Mouse (Mus musculus) erythroid progenitor cell, adult 5-6 weeks (primary cell): ENCODE data around the gene Tubb5. TPM values are rescaled to one million over a fixed set of nuclear protein-coding genes. Genes with fewer than 3 reads are reported as not detected.
A peak's percentile ranks its signal among the peaks of the same experiment; 100 is the strongest.
"Not testable (repeated sequence)": the region's sequence is repeated elsewhere in the genome, so short reads cannot be mapped to it uniquely, and the experiment has no call there.

Source experiments
- ATAC-seq: replicated peaks from 2 replicates; pipeline ENCODE4 v1.8.0; 2016; ENCODE audit warnings: moderate number of reproducible peaks, mild to moderate bottlenecking, moderate TSS enrichment, inconsistent platforms; ENCODE audit not compliant: poor library complexity, low FRiP score, severe bottlenecking
- total RNA-seq, 2 experiments: library from RNA; stranded (forward) in 1 of 2; stranded (reverse) in 1 of 2; fragments of 150-400 nt in 1 of 2; fragments of 186-747, 209-891 nt in 1 of 2; gene quantifications; 2 replicates each; pipeline versions ENCODE4 v1.2.3 to v1.2.4; 2015 to 2017; ENCODE audit warnings: low replicate concordance in 2 of 2

The Tubb5 gene
- total RNA-seq, 2 experiments from 2014 or later = 663 to 914 TPM

- ATAC-seq = peak; percentile 96
These were observed 23.2 kb upstream of the Tubb5 start, which contains the start of gene Nrm for GRCm38 (mm10) chr17:35861198-35861857. Gene Nrm, plus strand, starts transcription at chr17:35861318.

- ATAC-seq = peak; percentile 58
These were observed 22.7 kb upstream of the Tubb5 start for GRCm38 (mm10) chr17:35860831-35861197.

- no peak for ATAC-seq
These were observed 21.7 kb upstream of the Tubb5 start for GRCm38 (mm10) chr17:35859835-35860234.

GRCm38 (mm10) chr17:35859371-35859770, 21.3 kb upstream of the Tubb5 start:
- ATAC-seq = no peak

GRCm38 (mm10) chr17:35850974-35851373, 12.9 kb upstream of the Tubb5 start:
- ATAC-seq = peak; percentile 76

GRCm38 (mm10) chr17:35848112-35848511, 10.0 kb upstream of the Tubb5 start:
- ATAC-seq = no peak

- ATAC-seq = no peak
These were observed 5.4 kb upstream of the Tubb5 start for GRCm38 (mm10) chr17:35843514-35843913.

GRCm38 (mm10) chr17:35842006-35842405, 3.9 kb upstream of the Tubb5 start:
- ATAC-seq = no peak

- peak; percentile 80 for ATAC-seq
These were observed 3.2 kb upstream of the Tubb5 start, which contains the start of gene Mdc1 for GRCm38 (mm10) chr17:35841076-35841950. Gene Mdc1, plus strand, starts transcription at chr17:35841515.

- ATAC-seq = no peak
These were observed 2.5 kb upstream of the Tubb5 start for GRCm38 (mm10) chr17:35840561-35840960.

- not testable (repeated sequence) for ATAC-seq
These were observed 896 bp upstream of the Tubb5 start for GRCm38 (mm10) chr17:35839002-35839401.

- no peak for ATAC-seq
These were observed 464 bp upstream of the Tubb5 start for GRCm38 (mm10) chr17:35838570-35838969.

- ATAC-seq = no peak
These were observed 619 bp downstream of the Tubb5 start for GRCm38 (mm10) chr17:35837487-35837886.

- 0 out of 2 replicates have a peak, but pooled peaks have one; percentile 26 for ATAC-seq
These were observed 1.1 kb downstream of the Tubb5 start for GRCm38 (mm10) chr17:35836991-35837422.

GRCm38 (mm10) chr17:35836178-35836965, 1.7 kb downstream of the Tubb5 start:
- ATAC-seq = peak; percentile 32; the same call in 1 of the 2 replicates

- no peak for ATAC-seq
These were observed 2.5 kb downstream of the Tubb5 start for GRCm38 (mm10) chr17:35835424-35836140.

- ATAC-seq = no peak
These were observed 3.2 kb downstream of the Tubb5 start for GRCm38 (mm10) chr17:35834696-35835422.

- ATAC-seq = no peak
These were observed 4.2 kb downstream of the Tubb5 start for GRCm38 (mm10) chr17:35833894-35834293.

- no peak for ATAC-seq
These were observed 4.8 kb downstream of the Tubb5 start for GRCm38 (mm10) chr17:35833239-35833751.
